In genomic region chr16:24166496-24166895, GRCm38 (mm10) we compare ENCODE assay signal across 15 mouse cellular contexts.
"Had no signal": no experiment of that assay in that cellular context is flagged by ENCODE, and none has a peak within 500 bp of the region (broad histone marks: within the 10 kb centered on the region; RNA-seq: fewer than 3 reads in every experiment).

No protein-coding gene starts in this region.

- H3K4me3 ChIP-seq: lung, embryonic 15.5 days; megakaryocyte, embryonic 14.5 days; midbrain, embryonic 12.5 days; myocyte; neural tube, embryonic 13.5 days; neural tube, embryonic 15.5 days; stomach, embryonic 15.5 days had no signal

- H3K27me3 ChIP-seq: lung, embryonic 15.5 days; midbrain, embryonic 12.5 days; neural tube, embryonic 13.5 days; neural tube, embryonic 15.5 days; stomach, embryonic 15.5 days had no signal

- H3K4me1 ChIP-seq: midbrain, embryonic 12.5 days; neural tube, embryonic 15.5 days; stomach, embryonic 15.5 days had no signal

- DNase-seq: lung, adult 2 months; lung, postnatal 14 days; lung, postnatal 36 days; midbrain, embryonic 14.5 days; retina, postnatal 1 day; right cerebral cortex, adult 18-20 months; right cerebral cortex, postnatal 25 days had no signal

- H3K27ac ChIP-seq: macrophage; midbrain, embryonic 12.5 days; neural tube, embryonic 13.5 days; neural tube, embryonic 15.5 days had no signal

- H3K9me3 ChIP-seq: lung, embryonic 15.5 days; megakaryocyte, embryonic 14.5 days; midbrain, embryonic 12.5 days; neural tube, embryonic 13.5 days; neural tube, embryonic 15.5 days; stomach, embryonic 15.5 days had no signal

- H3K36me3 ChIP-seq: lung, embryonic 15.5 days; midbrain, embryonic 12.5 days; neural tube, embryonic 13.5 days; neural tube, embryonic 15.5 days; stomach, embryonic 15.5 days had no signal
